Mouse (Mus musculus) adrenal gland, adult 18-20 months (tissue): Measurements from ENCODE around the gene Chek2. TPM values are rescaled to one million over a fixed set of nuclear protein-coding genes. Genes with fewer than 3 reads are reported as not detected.
"Not testable (repeated sequence)": the region's sequence is repeated elsewhere in the genome, so short reads cannot be mapped to it uniquely, and the experiment has no call there.

Experiments used
- DNase-seq, 2 experiments: peaks; one replicate each; pipeline ENCODE4 v3.0.0; 2021 to 2022; ENCODE audit warnings: low spot score in 2 of 2
- total RNA-seq, 2 experiments: library from RNA; stranded (reverse); gene quantifications; 1 replicate in 1 of 2; 2 replicates in 1 of 2; pipeline ENCODE4 v1.2.3; 2021

Gene Chek2
- total RNA-seq, 2 experiments from 2014 or later, result 1.9 to 2.6 TPM

DNA sequence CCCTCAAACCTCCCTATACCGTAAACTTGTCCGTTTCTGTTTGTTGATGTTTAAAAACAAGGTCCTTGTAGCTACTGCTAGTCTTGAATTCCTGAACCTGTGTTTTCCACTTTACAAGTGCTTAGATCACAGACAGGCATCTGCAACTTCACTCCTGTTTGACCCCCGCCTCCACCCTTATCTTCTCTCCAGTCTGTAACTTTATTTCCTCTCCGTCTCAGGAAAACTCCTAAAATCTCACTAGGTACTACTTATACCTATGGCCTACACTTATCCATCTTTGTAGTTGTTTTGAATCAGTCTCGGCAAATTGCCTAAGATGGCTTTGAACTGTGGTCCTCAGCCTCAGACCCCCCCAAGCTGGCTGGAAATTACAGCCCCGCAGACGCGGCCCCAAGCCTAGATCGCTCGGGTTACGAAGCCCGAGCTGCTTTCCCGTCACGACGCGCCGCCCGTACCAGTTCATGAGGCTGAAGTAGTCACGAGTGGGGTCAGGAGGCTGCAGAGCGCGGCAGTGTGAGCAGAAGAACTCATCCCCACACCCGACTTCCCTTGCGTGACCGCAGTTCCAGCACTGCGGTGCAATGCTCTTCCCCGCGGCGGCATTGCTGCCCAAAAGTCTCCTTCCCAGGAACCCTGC is 621 bp upstream of the Chek2 start:
- DNase-seq, result no peak

DNA sequence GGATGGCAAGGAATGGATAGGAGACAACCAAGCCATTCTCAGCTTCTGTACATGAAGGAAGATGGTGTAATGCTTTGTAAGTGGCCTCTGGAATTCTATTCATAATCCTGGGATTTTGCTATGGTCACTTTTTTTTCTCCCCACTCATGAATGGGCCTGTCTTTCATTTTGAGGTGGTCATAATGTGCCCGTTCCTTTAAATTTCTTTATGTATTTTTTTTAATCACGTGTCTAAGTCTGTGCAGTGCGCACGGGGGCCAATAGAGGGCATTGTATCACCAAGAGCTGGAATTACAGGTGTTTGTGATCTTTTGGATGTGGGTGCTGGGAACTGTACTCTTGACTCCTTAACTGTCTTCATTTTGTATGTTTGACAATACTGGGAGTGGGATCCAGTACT is 686 bp downstream of the Chek2 start:
- peak in 1 of 2 experiments; percentile 41 for DNase-seq

GRCm38 (mm10) chr5:110841046-110841862 is 1.5 kb downstream of the Chek2 start:
- no peak for DNase-seq

- no peak for DNase-seq
Observed at GRCm38 (mm10) chr5:110852990-110853389, 13.2 kb downstream of the Chek2 start.

DNA sequence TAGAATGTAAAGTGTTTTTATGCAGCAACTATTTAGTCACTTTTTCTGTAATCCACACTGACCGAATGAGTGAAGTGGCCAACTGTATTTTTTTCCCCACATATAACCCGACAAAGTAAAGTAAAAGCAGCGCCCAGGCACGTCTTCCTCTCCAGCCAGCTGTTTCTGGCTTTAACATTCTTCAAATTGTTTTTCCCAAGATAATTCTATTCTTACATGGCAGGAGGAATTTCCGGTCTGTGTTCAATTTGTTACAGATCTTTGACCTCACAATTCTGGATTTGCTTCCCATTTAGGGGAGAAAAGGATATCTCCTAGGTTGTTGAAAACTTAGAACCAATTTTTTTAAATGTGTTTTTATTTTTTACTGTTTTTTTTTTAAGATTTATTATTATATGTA is 17.3 kb downstream of the Chek2 start:
- DNase-seq, result no peak

- peak; percentile 23 to 31 for DNase-seq
Observed at GRCm38 (mm10) chr5:110859013-110859650, 19.4 kb downstream of the Chek2 start.

DNA sequence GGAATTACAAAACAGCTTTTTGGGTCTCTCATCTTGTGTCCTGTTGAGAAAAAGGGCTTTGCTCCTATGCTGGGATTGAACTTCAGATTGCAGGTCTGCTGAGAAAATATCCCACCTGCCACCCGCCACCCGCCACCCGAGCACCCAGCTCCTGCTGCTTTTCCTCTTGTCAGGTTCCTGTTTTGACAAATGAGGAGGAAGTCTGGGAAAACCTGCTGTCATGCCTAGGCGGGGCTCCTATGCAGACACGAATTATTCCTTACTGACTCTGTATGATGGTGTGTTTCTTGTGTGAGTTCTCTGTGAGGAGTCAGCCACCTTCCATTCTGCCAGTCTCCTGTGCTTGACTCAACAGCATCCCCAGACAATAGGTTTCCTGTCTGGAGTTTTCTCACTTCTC is 20.7 kb downstream of the Chek2 start:
- DNase-seq, result no peak

- no peak for DNase-seq
Observed at GRCm38 (mm10) chr5:110868460-110868859, 28.7 kb downstream of the Chek2 start.

DNA sequence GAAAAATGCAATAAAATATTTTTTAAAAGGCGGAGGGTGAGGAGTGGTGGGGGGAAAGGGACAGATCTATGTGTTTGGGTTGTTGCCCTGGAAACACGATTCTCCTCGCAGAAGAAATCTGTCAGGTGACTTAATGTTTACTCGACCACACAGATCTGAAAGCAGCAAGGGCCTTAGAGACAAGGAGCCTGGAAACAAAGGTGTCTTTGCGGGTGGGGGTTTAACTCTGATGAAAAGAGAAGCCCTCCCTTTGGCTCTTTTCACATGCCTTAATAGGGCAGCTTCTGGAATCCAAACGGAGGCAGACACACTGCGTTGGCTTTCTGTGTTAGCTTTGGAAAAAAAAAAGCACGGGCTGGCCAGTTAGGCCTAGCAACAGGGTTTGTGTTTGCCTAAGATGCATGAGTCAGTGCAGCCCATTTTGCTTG is 29.5 kb downstream of the Chek2 start:
- no peak for DNase-seq

GRCm38 (mm10) chr5:110873160-110873559 is 33.4 kb downstream of the Chek2 start:
- DNase-seq, result no peak

- DNase-seq, result no peak
Observed at GRCm38 (mm10) chr5:110874711-110875110, 34.9 kb downstream of the Chek2 start.

- DNase-seq, result no peak
Observed at GRCm38 (mm10) chr5:110875286-110875685, 35.5 kb downstream of the Chek2 start.

DNA sequence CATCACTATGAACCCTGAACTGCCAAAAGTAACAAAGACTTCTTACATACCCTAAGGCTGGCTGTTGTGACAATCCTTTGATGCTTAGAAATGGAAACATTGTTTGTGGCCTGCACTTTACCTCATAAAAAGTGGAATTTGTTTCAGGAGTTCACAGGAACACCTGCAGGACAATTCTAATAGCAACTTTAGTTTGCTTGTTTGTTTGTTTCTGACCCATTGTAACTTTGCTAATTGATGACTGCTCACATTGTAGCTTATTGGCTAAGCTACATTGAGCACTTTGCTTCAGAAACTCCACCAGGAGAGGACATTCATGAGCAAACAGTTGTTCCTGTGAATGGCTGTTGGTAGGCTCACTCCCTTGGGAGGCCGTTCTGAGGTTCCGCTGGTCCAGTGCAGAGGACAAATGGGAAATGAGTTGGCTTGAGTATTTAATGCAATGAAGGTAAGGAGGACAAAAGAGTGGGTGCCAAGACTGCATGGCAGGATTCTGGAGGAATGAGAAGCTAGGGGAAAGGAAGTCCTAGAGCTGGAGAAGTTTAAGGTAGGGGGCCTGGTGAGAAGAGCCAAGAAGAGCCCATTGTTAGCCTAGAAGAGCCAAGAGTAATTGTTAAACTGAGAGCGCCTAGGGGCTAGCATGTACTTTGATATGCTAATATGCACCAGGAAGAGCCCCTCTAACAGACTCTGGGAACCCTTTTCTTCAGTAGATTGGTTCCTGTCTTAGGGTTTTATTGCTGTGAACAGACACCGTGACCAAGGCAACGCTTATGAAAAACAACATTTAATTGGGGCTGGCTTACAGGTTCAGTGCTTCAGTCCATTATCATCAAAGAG is 38.1 kb downstream of the Chek2 start:
- DNase-seq, result no peak

GRCm38 (mm10) chr5:110878526-110878925 is 38.7 kb downstream of the Chek2 start:
- not testable (repeated sequence) for DNase-seq

DNA sequence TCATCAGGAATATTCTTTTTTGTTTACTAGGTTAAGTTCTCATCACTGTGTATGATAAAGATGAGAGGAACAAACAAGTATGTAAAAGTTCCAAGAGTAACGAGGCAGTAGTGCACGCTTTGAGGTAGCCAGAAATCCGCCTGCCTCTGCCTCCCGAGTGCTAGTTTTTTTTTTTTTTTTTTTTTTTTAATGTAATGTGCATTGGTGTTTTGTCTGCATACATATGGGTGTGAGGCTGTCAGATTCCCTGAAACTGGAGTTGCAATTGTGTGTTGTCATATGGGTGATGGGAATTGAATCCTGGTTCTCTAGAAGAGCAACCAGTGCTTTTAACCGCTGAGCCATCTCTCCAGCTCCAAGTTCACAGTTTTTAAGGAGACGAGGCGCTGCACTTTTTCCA is 39.3 kb downstream of the Chek2 start:
- DNase-seq, result no peak

DNA sequence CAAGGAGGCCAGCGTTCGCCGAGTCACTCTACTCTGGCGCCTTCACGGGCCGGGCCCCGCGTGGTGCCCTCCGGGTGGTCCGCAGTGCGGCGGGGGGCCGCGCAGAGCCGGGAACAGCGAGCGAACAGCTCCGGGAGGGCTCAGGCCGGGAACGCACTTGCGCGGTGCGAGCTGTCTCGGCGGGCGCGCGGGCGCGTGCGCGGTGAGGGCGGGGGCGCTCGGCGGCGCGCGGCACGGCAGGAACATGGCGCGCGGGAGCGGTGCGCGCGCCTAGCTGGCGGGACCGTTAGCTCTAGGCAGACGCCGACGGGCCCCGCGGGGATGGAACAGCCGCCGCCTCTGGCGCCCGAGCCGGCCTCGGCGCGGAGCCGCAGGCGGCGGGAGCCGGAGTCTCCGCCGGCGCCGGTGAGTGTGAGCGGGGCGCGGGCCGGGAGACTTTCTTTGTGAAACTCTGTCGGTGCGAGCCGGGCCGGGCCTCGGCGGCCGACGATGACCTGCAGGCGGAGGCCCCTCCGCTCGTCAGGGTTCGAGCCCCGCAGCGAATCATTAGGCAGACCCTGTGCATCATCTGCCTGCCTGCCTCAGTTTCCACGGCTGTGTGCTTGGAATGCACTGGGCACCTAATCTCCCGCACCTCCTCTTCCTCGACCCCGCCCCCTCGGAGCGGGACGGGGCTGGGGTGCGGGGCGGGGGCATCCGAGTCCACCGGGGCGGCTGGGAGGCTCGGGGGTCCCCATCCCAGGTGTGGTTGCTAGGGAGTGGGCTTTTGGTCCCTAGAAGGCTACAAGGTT is 40.0 kb downstream of the Chek2 start, which contains the start of gene Ttc28:
TSS of gene Ttc28 (plus strand) at position 220 of the 791 bp plus-strand sequence.
- DNase-seq, result peak; percentile 89 to 91

DNA sequence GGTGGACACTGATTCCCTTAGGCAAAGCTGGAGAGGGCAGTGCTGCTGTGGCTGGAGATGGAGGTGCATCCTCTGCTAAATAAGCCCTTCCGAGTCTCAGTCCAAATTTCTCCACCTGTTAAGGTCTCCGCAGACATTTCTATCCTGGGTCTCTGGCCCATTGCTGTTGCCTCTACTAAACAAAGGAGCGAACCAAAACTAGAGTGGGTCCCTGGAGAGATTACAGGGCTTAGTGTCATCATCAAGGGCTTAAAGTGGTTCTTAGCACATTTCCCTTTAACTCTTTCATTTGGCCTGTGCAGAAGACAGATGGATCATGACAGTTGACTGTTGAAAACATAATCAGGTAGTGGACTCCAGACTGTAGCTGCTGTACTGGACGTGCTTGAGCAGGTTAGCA is 48.8 kb downstream of the Chek2 start:
- no peak for DNase-seq

DNA sequence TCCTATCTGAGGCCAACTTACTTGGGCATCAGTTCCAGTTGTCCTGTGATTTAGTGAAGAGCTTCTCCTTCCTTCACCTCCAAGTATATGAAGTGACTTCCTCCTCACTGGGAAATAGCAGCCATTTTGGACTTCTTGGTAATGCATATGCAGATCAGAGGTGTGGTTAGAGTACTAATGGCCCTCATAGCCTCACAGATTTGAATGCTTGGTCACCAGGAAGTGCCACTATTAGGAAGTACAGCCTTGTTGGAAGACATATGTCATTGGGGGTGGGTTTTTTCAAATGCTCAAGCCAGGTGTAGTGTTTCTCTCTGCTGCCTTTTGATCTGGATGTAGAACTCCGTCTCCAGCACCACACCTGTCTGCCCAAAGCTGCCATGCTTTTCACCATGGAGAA is 50.2 kb downstream of the Chek2 start:
- no peak for DNase-seq

DNA sequence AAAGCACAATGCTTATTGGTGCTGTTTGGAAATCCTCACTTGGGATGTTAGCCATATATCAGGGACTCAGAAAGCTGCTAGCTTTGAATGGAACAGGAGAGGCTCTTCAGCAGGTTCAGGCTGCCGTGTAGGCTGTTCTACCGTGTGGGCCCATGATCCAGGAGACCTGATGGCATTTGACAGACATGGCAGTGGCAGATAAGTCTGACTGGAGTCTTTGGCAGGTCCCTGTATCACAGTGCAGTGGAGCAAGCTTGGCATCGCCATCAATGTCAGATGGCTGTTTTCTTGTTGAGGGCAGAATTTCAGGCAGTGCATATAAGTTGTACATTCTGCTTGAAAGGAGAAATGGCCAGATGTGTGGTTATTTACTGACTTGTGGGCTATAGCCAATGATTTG is 50.8 kb downstream of the Chek2 start:
- no peak for DNase-seq

- DNase-seq, result no peak
Observed at GRCm38 (mm10) chr5:110897114-110897788, 57.5 kb downstream of the Chek2 start.
